Mouse (Mus musculus) gastrocnemius, postnatal 36 days (tissue): Measurements from ENCODE around the gene Arhgdia. TPM values are rescaled to one million over a fixed set of nuclear protein-coding genes. Genes with fewer than 3 reads are reported as not detected.
A peak's percentile ranks its signal among the peaks of the same experiment; 100 is the strongest.
"Not testable (repeated sequence)": the region's sequence is repeated elsewhere in the genome, so short reads cannot be mapped to it uniquely, and the experiment has no call there.

Source experiments
- DNase-seq, 2 experiments: peaks; one replicate each; pipeline ENCODE4 v3.0.0; 2022
- intact Hi-C: fragments of 180-260 bp; cut with DNase I; formaldehyde crosslinking; loops from one replicate; pipeline ENCODE4 v1.15.1; 2025
- total RNA-seq, 2 experiments: library from RNA; stranded (reverse); gene quantifications; 2 replicates each; pipeline ENCODE4 v1.2.3; 2021

The Arhgdia gene
- total RNA-seq, 2 experiments from 2014 or later, result 73.1 to 77.1 TPM

DNA sequence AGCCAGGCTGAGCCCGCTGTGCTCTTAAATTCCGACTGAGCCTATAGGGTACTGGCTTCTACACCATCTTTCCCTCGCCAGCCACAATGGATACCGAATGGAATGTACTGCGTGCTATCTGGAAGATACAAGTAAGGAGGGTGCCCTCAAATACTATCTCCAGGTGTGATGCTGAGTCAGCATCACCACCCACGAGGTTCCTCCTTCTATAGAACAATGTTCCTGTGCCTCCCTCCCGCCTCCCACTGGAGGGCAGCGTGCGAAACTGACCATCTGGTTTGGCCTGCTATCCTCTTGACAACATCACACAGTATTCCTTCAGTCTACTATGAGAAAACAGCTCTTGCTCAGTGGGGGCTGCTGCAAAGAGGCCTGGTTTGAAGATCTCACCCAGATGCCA, 16.3 kb downstream of the Arhgdia start:
- DNase-seq, result no peak
- intact Hi-C loops, result no loop called here

DNA sequence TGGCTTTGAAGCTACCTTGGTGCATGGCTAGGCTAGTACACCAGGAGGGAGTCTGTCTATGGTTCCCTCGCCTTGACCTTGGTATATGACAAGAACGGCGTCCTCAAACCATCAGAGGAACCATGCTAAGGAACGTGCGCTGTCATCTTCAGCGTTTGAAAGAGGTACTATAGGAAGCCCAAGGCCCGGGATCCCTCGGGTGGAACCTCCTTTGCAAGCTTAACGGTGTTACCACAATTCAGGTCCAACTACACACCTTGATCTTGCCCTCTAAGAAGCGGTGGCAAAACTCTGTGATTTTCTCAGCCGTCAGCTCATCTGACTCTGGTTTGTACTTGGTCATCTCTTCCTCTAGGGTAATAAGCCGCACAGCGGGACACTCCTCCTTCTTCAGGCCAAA, 18.5 kb downstream of the Arhgdia start:
- intact Hi-C loops, result no loop called here

DNA sequence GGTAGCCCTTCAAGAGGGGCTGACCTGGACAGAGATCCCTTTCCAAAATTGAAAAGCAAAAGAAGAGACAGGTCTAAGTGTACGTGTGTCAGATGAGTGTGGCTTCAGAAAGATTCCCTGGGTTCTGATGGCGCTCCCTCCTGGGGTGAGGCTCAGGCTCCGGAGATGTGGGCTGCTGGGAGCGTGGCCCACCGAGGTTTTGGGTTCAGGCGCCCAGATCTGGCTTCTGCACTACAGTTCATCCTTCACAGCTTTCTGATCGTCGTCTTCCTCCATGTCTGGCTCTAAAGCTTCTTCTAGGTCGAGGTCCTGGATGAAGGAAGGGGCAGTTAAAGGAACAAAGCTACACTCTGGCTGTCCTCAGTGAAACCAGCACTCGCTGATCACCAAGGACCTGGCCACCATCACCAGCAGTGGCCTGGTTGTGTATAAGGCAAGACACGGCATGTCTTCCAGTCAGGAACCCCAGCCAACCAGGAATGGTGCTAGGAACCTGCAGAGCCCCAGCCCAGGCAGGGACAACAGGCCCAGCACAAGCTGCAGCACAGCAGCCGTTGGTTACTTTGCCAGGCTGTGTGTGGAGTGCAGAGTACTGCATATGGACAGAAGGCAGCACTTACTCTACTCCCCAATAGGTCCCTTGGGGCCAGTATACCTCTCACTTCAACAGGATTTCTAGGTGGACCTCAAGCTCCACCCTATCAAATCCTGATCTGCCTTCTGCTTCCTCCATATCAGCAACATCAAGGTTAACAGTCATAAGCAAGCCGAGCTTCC, 20.3 kb downstream of the Arhgdia start:
- intact Hi-C loops, result no loop called here
- no peak for DNase-seq

More for the DNA sequence above, 18.5 kb downstream of the Arhgdia start:
- DNase-seq, result no peak

DNA sequence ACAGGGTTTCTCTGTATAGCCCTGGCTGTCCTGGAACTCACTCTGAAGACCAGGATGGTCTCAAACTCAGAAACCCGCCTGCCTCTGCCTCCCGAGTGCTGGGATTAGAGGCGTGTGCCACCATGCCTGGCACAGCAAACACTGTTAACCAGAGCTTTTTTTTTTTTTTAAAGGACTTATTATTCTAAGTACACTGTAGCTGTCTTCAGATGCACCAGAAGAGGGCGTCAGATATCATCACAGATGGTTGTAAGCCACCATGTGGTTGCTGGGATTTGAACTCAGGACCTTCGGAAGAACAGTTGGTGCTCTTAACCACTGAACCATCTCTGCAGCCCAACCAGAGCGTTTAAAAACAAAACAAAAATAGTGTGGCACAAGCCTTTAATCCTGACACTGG, 22.6 kb downstream of the Arhgdia start:
- intact Hi-C loops, DNase-seq: not testable (repeated sequence)

DNA sequence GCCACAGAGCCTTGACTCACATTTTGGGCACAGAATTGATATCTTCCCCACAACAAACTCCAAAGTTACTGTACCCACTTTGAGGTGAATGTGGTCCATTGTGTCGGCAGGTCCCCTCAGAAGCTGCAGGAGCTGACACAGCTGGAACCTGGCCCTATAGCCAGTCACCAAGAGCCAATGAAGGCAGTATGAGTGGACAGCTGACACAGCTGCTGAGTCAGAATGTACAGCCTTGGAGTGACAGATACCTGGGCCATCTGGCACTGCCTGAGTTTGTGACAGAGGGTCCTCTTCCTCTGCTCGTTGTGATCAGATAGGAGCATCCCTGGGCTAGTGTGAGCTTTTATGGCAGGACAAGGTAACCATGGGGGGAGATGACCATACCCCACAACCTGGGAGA, 26.2 kb downstream of the Arhgdia start:
- intact Hi-C loops, result no loop called here
- DNase-seq, result no peak

DNA sequence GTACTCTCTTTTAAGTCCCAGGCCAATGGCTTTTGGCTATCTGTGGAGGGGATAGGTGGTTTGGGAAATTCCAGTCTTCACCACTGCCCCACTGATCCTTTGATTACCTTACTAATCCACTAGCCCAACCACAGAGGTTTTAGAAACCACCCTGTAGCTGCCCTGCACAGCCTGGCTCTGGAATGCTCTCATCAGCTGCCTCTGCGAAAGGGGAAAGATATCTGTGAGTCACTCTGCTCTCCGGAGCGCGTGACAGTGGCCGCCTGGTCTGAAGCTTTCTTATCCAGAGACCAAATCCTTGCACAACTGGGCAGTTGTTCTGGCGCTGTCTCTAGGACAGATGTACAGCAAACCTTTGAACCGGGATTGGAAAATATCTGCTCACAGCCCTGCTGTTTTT, 26.6 kb downstream of the Arhgdia start:
- intact Hi-C loops, result no loop called here
- no peak for DNase-seq

DNA sequence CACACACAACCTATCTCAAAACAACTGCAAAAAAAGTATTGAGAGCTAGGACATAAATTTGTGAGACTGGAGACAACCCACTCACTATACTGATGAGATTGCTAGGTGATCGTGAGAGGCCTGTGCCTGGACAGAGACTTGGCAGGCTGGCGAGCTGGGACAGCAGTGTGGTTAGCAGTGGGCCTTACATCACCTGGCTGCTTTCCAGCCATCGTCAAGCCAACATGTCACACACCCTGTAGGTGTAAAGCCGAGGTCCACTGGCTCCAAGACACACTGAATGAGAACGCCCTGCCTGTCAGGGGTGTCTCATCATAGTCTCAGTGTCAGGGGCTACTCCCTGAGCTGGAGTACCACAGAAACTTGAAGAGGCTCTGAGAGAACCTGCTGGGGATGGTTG, 28.7 kb downstream of the Arhgdia start:
- intact Hi-C loops, result no loop called here
- DNase-seq, result no peak

DNA sequence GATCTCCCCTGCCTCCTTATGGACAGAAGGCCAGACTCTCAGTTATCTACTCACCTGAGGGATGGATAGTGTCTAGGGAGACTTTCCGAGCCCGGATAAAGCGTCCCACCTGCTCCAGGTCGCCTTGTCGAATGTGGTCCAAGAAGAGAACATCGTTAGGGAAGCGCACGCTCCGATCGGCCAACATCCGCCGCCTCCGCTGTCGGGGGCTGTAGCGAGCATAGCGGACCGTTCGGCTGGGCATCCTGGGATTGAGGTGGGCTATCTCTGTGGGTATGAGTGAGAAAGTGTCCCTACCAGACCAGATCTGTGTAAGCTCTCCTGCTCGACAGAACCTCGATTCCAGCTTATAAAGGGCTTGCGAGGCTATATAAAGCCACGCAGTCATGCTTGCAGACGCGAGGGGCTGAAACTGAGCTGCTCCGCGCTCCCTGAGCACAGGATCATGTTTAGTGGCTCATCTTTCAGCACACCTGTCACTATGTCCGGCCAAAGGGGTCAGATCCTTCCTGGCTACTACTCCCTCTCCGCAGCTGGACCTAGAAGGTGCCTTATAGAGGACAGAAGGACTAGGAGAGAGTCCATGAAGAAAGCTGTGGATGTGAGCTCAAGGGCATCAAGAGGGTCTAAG, 30.5 kb downstream of the Arhgdia start, which contains the start of gene Ppp1r27:
Gene Ppp1r27 (minus strand): TSS at position 323 of the 631 bp plus-strand sequence.
- DNase-seq, result no peak
- intact Hi-C loops, result no loop called here

DNA sequence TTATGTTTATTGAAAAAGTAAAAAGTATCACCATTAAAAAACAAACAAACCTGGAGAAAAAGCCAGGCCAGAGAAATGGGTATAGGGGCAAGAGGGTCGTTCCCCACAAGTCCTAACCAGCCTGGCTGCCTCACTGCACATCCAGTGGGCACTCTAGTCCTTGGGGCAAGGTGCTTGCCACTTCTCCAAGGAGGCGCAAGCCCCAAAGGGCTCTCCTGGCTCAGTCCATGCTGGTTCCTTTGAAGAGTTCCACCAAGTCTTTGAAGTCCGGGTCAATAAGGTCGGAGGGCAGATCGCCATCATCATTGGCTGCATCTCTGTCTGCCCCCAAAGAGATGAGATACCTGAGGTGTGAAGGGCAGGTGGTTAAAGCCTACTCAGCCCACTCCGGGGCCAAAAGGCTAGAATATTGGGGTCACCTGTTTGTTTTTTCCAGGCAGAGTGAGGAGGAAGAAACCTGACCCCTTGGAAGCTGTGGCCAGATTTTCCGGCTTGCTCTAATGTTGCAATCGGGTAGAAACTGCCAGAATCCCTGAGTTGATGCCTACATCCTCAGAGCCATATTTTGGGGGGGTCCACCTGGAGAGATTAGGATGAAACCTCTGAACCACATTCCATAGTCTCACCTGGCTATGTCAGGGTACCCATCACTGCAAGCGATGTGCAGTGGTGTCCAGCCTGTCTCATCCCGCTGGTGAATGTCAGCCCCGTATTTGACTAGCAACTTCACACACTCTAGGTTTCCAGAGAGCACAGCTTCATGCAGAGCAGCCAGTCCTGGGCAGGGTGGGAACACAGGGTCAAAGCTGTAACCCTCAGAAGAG, 31.2 kb downstream of the Arhgdia start:
- DNase-seq, result no peak
- intact Hi-C loops, result loop anchor here (2.0 kb wide), 1 partner anchor 29 kb away; no protein-coding TSS in a partner anchor

DNA sequence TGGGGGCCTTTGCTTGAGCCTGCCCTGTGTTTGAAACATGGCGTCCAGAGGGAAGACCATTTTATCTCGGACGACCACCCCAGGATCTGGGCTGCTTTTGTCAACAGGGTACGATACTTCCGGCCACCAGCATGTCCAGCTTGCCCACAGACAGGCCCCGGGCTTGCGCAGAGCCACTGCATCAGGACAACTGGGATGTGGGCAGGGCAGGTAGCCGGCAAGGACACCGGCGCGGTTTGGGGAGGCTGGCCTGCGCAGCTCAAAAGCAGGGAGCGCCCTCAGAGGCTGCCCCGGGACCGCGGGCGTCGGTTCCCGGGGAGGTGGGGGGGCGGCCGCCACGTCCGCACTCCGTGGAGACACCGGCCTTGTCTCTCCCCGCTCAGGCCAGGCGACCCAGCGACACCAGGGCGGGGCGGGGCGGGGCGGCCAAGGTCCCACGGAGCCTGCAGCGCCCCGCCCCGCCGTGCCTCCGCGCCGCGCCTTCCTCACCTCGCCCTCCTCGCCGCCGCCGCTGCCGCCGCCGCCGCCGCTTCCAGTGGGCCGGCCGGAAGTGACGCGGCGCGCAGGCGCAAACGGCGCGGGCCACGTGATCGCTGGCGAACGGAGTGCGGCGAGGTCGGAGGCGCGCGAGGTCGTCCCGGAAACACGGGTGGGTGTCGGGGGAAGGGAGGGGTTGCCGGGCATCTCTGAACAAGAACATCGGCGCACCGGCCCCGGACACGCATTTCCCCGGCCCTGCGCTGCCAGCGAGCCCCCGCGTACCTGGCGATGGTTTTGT, 32.1 kb downstream of the Arhgdia start, which contains the start of gene Mcrip1:
Gene Mcrip1 (minus strand): TSS at position 560 of the 778 bp plus-strand sequence.
- intact Hi-C loops, result loop anchor here (2.0 kb wide), 1 partner anchor 29 kb away; no protein-coding TSS in a partner anchor
- peak; percentile 90 to 93 for DNase-seq

DNA sequence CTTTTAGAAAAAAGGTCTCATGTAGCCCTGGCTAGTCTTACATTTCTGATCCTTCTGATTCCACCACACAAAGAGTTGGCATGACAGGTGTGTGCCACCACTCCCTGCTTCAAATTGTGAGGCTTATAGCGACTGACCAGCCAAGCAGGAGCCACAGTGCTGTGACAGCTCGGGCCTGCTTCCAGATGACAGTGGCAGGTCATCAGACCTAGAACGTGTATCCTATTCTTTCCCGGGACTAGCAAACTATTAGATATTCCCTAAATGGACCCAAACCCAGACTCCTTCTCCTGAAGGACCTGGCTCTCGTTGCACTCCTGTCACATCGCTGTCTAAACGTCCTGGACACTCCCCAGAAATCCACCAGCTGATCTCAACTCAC, 32.6 kb downstream of the Arhgdia start:
- no peak for DNase-seq
- intact Hi-C loops, result loop anchor here (1.0 to 2.0 kb wide), 2 partner anchors 9 to 28 kb away; no protein-coding TSS in a partner anchor

DNA sequence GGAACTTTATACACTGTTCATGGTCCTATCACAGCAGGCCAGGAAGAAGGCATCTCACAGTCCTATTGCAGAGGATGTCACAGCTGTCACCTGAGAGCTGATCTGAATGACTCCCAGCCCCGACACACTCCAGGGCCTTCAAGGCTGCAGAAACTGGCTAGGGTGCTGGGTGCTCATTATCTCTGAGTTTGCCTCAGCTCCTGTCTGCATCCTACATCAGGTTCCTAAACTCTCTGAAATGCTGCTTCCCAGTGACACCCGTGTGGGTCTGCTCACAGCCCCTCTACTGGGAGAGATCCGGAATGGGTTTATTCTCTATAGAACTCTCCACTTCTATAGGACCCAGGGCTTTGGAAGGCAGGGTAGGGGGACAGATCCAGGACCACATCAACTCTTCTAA, 33.2 kb downstream of the Arhgdia start:
- DNase-seq, result no peak
- intact Hi-C loops, result loop anchor here (1.0 to 2.0 kb wide), 2 partner anchors 9 to 27 kb away; no protein-coding TSS in a partner anchor

DNA sequence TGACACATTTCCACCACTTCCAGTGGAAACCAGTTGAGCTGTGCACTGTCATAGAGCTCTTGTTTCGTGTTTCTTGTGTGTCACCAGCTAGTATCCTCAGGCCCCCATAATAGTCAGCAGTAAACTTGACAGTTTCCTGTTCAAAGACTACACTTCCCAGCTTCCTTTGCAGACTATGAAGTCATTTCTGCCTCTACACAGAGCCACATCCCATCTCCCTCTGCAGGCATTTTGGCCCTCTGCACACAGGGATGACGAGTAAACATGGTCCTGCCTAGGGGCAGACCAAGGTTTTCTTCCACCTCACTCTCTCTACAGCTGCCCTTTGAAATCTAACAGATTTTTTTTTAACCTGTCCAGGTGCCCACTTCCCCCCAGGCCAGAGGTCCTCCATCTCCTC, 34.0 kb downstream of the Arhgdia start:
- intact Hi-C loops, result no loop called here

DNA sequence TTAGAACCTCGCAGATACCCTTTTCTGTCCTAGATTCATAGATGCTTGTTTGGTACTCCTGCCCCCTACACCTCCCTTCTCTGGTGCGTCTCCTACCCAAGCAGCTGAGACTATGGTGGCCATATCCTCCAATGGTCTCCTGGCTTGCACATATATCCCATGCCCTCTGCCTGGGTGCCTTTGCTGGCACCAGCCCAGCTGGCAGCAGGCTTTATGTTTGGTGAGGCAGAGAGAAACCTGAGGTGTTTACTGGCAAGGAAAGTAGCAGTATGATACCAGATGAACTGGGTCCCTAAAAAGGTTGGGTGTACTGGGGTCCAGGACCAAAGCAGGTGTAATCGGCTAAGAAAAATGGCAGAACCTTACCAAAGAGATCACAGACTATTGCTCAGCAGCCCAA, 35.5 kb downstream of the Arhgdia start:
- DNase-seq, result no peak
- intact Hi-C loops, result no loop called here

More for the DNA sequence above, 34.0 kb downstream of the Arhgdia start:
- DNase-seq, result no peak

DNA sequence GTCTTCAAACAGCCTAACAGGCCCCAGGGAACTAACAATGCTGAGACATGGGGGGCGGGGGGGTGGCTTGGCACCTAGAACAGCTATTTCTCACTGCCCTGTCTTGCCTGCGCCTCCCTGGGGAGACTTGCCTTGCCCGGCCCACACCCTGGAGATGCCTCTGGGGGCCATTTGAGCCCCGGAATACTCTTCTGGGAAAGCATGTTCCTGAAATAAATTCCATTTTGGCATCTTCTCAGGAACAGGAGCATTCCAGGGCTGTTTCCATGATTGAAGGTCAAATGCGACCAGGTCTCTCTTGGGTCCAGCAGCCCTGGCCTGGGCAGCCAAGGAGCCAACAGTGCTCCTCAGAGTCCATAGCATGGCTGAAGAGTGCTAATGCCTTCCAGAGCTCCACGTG, 39.0 kb downstream of the Arhgdia start:
- intact Hi-C loops, result loop anchor here (2.0 kb wide), 1 partner anchor 32 kb away; no protein-coding TSS in a partner anchor
- no peak for DNase-seq

DNA sequence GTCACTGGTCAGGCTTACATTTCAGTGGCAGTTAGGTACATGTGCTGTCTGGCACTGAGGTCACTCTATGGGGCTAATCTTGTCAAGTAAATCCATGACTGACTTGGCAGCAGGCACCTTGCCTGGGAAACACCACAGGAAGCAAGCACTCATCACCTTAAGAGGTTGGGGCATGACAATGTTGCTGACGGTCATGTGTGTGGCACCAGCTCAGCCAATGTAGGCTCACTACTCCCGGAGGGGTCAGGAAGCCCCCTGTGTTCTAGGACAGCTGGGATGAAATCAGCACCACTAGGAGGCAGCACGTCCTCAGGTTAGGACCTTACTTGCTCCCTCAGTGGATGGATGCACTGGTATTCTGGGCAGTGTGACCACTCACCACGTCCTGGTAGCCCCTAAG, 39.5 kb downstream of the Arhgdia start:
- no peak for DNase-seq
- intact Hi-C loops, result loop anchor here (2.0 kb wide), 1 partner anchor 33 kb away; no protein-coding TSS in a partner anchor

DNA sequence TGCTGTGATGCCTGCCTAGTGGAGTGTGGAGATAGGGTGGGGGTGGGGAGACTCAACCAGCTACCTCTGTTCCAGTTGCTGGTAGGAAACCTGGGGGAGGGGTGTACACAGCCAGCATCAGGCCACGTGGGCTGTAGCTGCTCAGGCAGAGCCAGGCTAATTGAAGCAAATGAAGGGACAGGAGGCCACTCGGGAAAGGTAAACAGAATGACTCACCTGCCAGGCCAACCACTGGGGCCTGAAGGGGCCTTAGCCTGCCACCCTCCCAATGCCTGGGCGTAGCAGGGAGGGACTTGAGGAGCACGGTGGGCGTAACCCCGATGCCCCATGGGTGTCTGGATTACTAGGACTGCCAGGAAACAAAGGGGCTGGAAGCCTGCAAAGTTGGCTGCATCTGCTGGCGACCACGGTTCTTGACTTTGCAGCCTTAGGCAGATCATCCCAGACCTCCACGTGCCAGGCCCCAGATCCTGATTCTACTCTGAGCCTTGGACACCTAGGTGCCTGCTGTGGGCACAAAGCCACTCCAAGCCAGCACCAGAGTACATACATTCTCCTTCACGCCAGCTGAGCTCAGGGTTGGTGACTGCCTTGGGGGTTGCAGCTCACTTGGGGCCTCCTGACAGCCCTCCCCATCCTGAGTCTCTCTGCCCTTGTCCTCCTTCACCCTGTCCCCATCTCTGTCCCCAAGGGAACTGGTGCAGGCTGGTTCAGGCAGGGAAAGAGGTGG, 42.0 kb downstream of the Arhgdia start:
- intact Hi-C loops, result loop anchor here (1.0 kb wide), 1 partner anchor 9 kb away; no protein-coding TSS in a partner anchor
- no peak for DNase-seq

DNA sequence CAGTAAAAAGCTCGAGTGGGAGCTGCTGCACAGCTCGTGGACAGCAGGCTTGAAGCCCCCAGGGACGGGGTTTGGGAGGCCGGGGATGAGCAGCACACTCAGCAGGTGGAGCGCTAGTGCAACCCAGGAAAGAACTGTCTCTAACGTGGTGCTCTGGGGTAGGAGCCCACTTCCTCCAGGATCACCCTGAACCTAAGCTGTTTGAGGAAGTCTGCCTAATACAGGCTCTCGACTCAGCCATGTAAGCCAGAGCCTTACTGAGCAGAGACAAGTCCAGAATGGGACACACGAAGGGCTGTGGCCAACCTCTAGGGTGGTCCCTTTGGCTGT, 42.5 kb downstream of the Arhgdia start:
- DNase-seq, result no peak
- intact Hi-C loops, result loop anchor here (1.0 kb wide), 1 partner anchor 9 kb away; no protein-coding TSS in a partner anchor

DNA sequence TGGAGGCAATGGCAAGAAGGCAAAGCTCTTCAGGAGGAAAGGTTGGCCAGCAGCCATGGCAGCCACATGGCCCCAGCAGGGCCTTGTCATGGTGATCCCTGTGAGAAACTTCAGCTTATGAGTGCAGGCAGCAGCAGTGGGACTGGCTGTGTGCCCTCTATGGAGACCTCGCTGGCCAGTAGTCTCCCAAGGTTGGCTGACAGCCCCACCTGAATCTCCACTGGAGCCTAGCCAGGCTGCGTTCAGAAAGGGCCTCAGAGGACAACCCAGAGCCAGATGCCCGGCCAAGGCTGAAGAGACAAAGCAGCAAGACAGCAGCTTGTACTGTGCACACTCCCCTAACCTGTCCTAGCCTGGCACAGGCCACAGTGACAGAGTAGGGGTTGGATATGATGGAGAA, 42.9 kb downstream of the Arhgdia start:
- peak; percentile 73 to 74 for DNase-seq
- intact Hi-C loops, result no loop called here
